Mouse (Mus musculus) urinary bladder, postnatal 10 days (tissue): Measurements from ENCODE around the gene Ccn1.

Source experiments
- DNase-seq: peaks from one replicate; pipeline ENCODE4 v3.0.0; 2022; ENCODE audit warnings: low spot score

Gene Ccn1

GRCm38 (mm10) chr3:145649852-145650202 lies at the start of gene Ccn1:
Ccn1 (minus strand) TSS chr3:145649981.
- DNase-seq = peak; percentile 32

DNA sequence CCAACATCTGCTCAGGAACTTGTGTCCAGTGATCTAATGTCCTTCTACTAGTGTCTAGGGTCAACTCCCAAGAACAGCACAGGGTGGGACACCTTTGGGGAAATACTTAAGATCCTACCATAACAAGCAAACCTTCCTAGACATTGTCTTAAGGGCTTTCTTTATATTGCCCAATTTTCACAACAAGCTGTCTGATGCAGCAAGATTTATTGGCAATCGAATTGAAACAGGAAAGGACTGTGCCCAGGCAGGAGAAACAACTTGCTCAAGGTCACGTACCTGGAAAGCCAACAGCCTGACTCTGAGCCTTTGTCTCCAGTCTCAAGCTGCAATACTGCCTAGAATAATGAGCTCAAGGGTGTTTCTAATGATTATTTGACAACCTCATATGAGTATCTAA lies 43.6 kb upstream of the Ccn1 start:
- no peak for DNase-seq

GRCm38 (mm10) chr3:145692037-145692436 lies 42.3 kb upstream of the Ccn1 start:
- DNase-seq = no peak

DNA sequence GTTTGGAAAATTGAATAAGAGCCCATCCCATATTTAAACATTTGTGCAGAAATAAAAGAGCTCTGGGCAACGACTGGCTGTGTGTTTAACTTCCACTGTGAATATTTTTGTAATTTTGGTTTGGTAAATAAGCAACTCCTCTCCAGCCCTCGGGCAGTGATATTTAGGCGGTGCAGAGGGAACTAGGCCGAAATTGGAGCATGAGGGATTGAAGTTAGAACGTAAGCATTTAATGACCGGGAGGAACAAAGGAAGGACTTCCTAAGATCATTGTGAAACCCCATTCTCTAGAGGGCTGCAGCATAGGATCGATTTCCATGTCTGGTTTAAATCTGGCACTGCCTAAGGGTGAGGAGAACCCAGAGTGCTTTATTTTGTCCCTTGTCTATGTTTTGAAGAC lies 41.6 kb upstream of the Ccn1 start:
- DNase-seq = no peak

DNA sequence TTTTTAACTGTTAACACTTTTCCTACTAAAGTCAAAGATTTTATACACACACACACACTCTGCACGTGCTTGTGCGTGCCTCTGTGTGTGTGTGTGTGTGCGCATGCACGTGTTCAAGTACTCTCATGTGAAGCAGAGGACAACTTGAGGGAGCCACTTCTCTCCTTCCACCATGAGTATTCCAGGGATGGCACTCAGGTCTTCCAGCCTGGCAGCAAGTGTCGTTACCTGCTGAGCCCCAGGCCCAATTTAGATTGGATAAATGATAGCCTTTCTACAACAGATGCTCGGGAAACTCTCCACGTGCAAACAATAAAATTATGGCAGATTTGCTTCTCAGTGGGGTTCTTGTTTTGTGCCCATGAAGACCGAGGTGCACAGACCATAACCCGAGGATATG lies 39.5 kb upstream of the Ccn1 start:
- DNase-seq = no peak

DNA sequence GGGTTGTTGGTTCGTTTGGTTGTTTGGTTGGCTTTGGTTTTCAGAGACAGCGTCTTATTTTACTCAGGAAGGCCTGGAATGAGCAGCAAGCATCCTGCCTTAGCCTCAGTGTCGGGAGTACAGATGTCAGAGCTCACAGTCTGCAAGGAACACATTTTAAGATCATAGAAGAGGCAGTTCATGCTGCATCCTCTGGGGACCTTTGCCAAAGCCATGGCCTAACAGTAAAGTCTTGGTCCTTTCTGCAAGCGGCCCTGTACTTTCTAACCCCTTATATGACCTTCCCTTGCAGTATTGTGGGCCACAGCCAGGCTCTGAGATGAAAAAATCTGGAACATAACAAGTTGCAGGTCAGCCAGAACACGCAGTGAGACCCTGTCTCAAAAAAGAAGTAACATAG lies 38.1 kb upstream of the Ccn1 start:
- no peak for DNase-seq

DNA sequence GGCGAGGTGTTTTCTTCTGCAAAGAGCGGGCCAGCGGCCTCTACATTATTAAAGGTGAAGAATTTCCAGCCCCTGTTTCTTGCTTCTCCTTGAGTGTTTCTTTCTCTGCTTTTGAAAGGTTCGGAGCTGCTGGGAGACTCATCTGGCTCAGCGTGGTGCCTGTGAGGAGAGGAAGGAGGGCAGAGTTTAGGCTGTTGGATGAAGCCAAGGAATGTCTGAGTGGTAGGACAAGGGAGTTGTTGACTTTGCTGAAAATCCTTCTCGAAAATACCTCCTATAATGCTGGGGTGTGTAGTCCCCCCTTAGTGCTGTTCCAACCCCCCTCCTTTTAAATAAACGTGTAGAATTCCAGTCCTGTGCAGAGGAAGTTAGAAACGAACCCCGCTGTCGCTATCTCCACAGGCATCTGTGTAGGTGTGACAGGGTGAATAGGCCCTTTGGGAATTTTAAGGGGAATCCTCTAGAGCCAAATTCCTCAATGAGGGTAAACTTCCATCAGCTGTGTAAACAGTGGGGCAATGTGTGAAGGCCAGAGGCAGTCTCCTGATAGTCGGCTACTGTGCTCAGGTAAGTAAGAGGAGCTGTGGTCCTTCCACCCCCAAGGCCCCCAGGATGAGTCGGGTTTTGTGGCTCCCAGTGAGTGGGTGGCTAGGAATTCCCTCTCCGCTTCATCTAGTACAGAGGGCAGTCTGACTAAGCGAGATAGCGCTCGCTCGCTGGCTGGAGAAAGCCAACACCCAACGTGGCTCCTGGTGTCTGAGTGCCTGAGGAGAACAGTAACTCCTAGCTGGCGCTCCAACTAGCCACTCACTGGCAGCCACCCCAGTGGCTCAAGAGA lies 35.0 kb upstream of the Ccn1 start:
- no peak for DNase-seq

- no peak for DNase-seq
Measured at GRCm38 (mm10) chr3:145684201-145684600, 34.4 kb upstream of the Ccn1 start.

GRCm38 (mm10) chr3:145681348-145681935 lies 31.7 kb upstream of the Ccn1 start:
- no peak for DNase-seq

DNA sequence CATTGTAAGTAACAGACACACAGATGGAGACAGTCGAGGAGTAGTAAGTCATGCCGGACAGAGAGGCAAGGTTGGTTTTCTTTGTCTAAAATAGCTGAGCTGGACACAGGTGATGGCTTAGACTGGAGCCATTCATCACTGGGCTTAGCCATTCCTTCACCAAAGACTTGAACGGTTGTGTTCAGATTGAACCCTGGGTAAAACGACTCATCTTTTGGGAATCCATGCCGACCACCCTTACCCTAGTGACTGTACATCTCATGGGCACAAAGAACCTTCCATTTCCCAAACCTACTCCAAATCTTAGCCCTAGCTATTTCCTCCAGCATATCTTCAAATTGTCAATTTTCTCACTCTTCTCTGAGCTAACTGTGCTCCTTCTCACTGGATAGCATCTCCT lies 30.9 kb upstream of the Ccn1 start:
- no peak for DNase-seq

- no peak for DNase-seq
Measured at GRCm38 (mm10) chr3:145676212-145676611, 26.4 kb upstream of the Ccn1 start.

GRCm38 (mm10) chr3:145674815-145675214 lies 25.0 kb upstream of the Ccn1 start:
- DNase-seq = no peak

DNA sequence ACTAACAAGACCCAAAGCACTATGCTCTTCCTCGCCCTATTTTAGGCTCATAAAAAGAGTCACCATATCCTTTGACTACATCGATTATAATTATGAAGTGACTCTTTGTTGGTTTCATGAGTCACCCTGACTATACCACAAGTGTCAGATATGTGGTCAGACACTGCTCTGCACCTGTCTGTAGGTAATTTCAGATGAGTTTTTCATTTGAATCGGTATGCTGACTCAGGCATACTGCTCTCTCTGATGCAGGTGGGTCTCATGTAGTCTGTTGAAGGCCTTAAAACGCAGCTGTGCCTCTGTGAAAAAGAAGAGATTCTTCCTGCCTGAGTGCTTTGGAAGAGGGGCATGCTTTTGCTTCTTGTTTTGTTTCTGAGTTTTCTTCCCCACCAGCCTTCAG lies 16.6 kb upstream of the Ccn1 start:
- no peak for DNase-seq

DNA sequence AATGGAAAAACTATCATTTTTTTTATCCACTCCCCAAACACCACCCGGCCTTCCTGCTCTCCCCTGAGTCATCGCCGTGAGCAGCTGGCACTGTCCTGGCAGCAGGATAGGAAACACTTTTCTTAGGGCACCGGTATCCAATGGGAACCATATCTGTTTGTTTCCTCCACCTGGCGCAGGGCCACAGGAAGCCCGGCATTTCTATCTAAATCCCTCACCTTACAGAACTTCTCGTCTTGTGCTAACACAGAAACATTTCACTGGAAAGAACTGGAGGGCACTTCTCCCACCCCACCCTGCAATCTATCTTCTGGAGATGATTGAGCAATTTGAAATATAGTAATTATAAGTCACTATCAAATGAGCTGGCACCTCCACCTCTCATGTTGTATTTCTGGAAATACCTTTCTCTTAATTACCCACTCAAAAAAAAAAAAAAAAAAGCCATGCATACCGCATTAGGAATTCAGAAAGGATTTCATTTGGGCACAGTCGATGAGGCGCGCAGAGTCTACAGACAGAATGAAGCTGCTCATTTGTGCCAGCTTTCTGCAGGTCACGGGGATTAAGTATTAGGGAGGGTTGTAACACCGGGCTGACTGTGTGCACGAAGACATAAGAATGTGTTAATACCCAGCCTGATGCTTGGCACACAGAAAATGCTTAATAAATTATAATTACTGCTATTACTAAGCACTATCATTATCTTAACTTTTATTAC lies 7.4 kb upstream of the Ccn1 start:
- no peak for DNase-seq

DNA sequence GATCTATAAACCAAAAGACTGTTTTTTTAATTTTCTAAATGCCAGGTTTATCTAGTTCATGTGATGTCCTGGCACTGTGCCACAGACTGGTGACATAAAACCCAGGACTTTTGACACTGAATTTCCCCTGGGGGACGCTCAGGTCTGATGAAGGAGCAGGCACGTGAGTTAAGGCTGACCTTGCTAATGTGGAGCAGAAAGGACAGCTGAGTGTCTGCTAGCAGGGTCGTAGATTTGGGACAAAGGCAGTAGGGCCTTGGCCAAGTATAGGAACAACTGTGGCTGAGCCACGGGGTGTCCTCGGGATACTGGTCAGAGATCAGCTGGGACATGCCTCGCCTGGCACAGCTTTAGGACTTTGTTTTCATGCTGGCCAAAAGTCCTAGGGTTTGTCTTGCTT lies 5.2 kb upstream of the Ccn1 start:
- no peak for DNase-seq

DNA sequence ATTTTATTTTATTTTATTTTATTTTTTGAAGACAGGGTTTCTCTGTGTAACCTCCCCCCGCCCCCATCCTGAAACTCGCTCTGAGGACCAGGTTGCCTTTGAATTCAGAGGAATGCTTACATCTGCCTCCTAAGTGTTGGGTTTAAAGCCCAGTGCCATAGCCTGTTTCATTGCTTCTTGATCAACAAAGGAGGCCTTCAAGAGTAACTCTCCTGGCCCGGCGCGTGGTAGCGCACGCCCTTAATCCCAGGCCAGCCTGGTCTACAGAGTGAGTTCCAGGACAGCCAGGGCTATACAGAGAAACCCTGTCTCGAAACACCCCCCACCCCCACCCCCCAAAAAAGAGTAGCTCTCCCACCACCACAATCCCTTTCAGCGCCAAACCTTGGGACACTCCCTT lies 4.2 kb upstream of the Ccn1 start:
- no peak for DNase-seq

- peak; percentile 29 for DNase-seq
Measured at GRCm38 (mm10) chr3:145653191-145653940, 3.6 kb upstream of the Ccn1 start.

- no peak for DNase-seq
Measured at GRCm38 (mm10) chr3:145652322-145653131, 2.7 kb upstream of the Ccn1 start.

DNA sequence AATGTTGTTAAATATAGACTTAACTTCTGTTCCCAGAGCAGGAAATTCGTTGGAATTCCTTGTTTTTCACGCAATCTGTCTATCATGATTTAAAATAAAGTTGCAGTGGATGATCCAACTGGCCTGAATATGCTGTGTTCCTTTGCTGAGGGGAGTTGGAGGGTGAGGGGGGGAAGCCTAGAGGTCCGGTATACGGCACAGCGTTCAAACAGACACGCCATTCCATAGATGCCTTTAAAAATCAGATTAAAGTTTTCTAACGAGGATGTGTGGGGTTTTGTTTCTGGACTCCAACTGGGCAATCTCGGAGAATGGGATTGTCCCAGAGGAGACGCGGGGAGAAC lies 2.2 kb upstream of the Ccn1 start:
- no peak for DNase-seq

- no peak for DNase-seq
Measured at GRCm38 (mm10) chr3:145651029-145651977, 1.5 kb upstream of the Ccn1 start.
